Mouse (Mus musculus) urinary bladder, postnatal 4 days (tissue): ENCODE results near the gene Gm28374.

ENCODE experiments used
- DNase-seq, 2 experiments: peaks; one replicate each; pipeline ENCODE4 v3.0.0; 2021 to 2022; ENCODE audit warnings: low spot score in 2 of 2

Gene Gm28374

GRCm38 (mm10) chr19:6085417-6085879, 3.4 kb upstream of the Gm28374 start:
- DNase-seq = no peak

GRCm38 (mm10) chr19:6084478-6085248, 2.6 kb upstream of the Gm28374 start, which contains the start of the genes Zfpl1 and Cdca5:
Zfpl1 (minus strand) TSS chr19:6084956.
Cdca5 (plus strand) TSS chr19:6084983.
- peak; percentile 93 to 95 for DNase-seq

GRCm38 (mm10) chr19:6079983-6080480, 2.0 kb downstream of the Gm28374 start, which contains the start of gene Tmem262:
Tmem262 (plus strand) TSS chr19:6080033.
- DNase-seq = no peak

GRCm38 (mm10) chr19:6076564-6077393, 5.3 kb downstream of the Gm28374 start, which contains the start of gene Vps51:
Vps51 (minus strand) TSS chr19:6077231.
- DNase-seq = peak; percentile 79 to 80

- no peak for DNase-seq
These were observed 8.2 kb downstream of the Gm28374 start for GRCm38 (mm10) chr19:6073889-6074288.

- DNase-seq = no peak
These were observed 10.8 kb downstream of the Gm28374 start for GRCm38 (mm10) chr19:6071261-6071660.

GRCm38 (mm10) chr19:6070571-6071250, 11.3 kb downstream of the Gm28374 start:
- no peak for DNase-seq

- no peak for DNase-seq
These were observed 12.2 kb downstream of the Gm28374 start for GRCm38 (mm10) chr19:6069851-6070250.

- no peak for DNase-seq
These were observed 13.1 kb downstream of the Gm28374 start for GRCm38 (mm10) chr19:6068951-6069350.

- peak; percentile 93 to 94 for DNase-seq
These were observed 14.2 kb downstream of the Gm28374 start, which contains the start of gene Tm7sf2 for GRCm38 (mm10) chr19:6067724-6068415. Tm7sf2 (minus strand) TSS chr19:6068373.

- DNase-seq = peak; percentile 61 to 84
These were observed 14.9 kb downstream of the Gm28374 start for GRCm38 (mm10) chr19:6067011-6067723.

GRCm38 (mm10) chr19:6066571-6066970, 15.5 kb downstream of the Gm28374 start:
- no peak for DNase-seq

GRCm38 (mm10) chr19:6063081-6063480, 19.0 kb downstream of the Gm28374 start:
- no peak for DNase-seq

GRCm38 (mm10) chr19:6062418-6062817, 19.6 kb downstream of the Gm28374 start:
- DNase-seq = no peak

GRCm38 (mm10) chr19:6061641-6062302, 20.3 kb downstream of the Gm28374 start:
- no peak for DNase-seq

- DNase-seq = peak; percentile 91
These were observed 21.0 kb downstream of the Gm28374 start, which contains the start of gene Znhit2 for GRCm38 (mm10) chr19:6061021-6061533. Znhit2 (plus strand) TSS chr19:6061192.

GRCm38 (mm10) chr19:6058966-6059365, 23.1 kb downstream of the Gm28374 start:
- no peak for DNase-seq

GRCm38 (mm10) chr19:6058513-6058912, 23.5 kb downstream of the Gm28374 start:
- DNase-seq = no peak
